Mouse (Mus musculus) cerebellum, postnatal 25 days (tissue): ENCODE measurements around the gene Rhobtb3.
A peak's percentile ranks its signal among the peaks of the same experiment; 100 is the strongest.
"Not testable (repeated sequence)": the region's sequence is repeated elsewhere in the genome, so short reads cannot be mapped to it uniquely, and the experiment has no call there.

Experiments used
- DNase-seq, 2 experiments: peaks; one replicate each; pipeline ENCODE4 v3.0.0; 2021; ENCODE audit warnings: mixed read lengths in 2 of 2

The Rhobtb3 gene

DNA sequence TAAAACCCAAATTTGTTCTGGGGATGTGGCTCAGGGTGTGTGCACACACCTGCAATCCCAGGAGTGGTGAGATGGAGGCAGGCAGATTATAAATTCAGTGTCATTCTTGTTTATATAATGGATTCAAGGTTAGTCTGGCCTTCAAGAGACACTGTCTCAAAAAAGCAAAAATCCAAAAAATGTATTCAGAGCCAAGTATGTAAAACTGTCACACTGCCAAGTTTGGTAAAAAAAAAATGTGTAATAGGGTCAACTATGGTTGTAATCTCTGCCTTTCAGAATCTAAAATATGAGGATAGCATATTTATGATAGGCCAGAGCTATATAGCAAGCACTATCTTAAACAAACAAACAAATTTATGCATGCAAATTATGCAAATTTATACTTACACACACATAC, 15.8 kb downstream of the Rhobtb3 start:
- DNase-seq, result no peak

DNA sequence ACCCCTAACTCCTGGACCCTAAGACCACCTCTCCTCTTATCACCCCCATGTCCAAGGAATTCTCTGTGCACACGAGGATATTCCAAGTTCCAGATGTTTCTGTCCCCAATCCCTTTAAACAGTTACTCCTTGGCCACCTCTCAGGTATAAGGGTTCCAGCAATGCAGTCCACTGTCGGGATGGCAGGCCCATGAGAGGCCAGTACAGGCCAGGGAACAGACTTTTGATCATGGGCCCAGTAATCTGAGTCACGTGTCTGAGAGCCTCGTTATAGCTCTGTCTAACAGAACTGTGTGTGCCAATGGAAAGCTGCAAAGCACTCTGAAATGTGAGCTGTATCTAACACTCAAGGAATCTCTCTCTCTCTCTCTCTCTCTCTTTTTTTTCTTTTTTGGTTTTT, 29.6 kb downstream of the Rhobtb3 start:
- no peak for DNase-seq

DNA sequence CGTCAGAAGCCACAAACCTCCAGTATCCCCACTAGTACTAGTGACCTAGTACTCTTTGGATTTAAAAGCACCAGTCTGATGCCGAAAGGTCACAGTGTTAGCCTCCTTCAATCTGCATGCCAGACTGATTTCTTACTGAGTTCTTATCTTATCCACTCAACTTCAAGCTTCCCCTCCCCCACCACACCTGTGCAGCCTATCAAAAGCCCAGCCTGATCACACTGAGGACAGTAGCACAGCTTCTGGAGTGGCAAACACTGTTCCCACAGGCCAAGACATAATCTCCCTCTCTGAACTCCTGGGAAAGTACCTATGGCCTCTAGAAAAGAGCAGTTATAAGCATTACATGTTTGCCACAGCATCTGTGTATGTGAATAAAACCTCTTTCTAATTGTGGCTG, 35.5 kb downstream of the Rhobtb3 start:
- no peak for DNase-seq

DNA sequence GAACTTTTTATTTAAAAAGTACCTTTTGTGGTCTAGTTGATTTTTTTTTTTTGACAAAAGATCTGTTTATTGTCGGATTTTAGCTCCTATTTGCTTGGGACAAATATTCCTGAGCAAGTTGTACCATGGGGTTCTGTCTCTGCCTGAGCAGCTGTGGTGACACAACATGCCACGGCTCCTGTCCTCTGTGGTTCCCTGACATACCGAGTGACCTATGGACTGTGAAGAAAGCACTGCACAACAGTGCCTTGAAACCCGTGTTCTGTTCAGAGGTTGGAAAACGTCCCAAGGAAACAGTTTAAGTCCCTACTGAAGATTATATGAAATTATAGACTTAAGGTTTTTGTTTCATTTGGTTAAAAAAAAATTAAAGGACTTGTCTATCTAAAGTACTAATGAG, 36.6 kb downstream of the Rhobtb3 start:
- DNase-seq, result no peak

DNA sequence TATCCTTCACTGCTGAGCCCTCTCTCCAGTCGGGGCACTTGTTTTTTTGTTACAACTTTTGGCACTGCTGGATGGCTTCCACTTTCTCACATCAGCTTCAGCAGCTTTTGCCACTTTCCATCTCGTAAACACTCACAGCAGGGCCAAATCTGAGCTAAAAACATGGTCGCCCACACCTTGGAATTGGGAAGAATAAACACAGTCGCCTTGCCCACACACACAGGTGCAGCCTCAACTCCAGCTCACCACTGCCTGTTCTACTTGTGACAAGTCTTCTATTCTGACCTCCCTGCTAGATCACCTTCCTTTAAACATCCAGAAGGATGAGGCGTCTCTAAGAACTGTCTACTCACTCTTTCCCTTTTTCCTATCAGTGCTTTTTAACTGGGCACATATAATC, 39.1 kb downstream of the Rhobtb3 start:
- no peak for DNase-seq

DNA sequence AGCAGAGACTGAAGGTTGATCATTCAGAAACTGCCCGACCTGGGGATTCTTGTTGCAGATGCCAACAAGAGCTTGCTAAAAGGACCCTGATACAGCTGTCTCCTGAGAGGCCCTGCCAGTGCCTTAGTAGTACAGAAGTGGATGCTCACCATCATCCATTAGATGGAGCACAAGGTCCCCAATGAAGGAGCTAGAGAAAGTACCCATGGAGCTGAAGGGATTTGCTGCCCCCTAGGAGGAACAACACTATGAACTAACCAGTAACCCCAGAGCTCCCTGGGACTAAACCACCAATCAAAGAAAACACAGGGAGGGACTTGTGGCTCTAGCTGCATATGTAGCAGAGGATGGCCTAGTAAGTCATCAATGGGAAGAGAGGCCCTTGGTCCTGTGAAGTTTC, 42.8 kb downstream of the Rhobtb3 start:
- not testable (repeated sequence) for DNase-seq

DNA sequence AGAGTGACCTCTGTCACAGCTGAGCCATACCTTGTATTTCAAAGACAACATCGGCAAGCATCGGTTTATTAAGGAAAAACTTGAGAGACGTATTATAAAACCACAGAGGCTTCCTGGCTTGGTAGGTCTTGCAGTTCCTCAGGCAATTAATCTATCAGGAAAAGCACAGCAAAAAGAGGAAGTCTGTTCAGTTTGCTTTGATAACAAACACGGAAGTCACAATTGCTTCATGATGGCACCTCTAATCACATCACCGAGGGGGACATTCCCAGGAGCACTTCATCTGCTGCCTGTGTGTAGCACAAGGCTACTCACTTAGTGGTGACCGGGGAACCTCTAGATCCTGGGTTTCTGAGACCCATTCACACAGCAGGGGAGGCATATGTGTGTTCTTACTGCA, 50.8 kb downstream of the Rhobtb3 start:
- no peak for DNase-seq

DNA sequence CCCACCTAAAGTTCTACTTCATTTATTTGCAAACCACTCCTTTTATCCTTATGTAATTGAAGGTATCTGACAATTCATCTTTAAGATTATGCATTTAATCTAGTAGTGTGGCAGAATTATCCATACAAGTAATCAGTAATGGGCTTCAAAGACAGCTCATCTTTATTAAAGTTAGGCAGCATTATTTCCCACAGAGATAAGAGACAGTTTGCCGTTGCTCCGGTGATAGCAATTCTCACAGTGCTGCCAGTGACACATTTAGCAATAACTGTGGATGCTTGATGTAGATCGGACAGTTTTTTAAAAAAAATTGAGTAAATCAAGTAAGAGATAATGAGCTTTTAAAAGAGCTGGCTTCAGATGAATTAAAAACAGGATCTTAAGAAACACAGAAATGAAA, 51.4 kb downstream of the Rhobtb3 start:
- no peak for DNase-seq

DNA sequence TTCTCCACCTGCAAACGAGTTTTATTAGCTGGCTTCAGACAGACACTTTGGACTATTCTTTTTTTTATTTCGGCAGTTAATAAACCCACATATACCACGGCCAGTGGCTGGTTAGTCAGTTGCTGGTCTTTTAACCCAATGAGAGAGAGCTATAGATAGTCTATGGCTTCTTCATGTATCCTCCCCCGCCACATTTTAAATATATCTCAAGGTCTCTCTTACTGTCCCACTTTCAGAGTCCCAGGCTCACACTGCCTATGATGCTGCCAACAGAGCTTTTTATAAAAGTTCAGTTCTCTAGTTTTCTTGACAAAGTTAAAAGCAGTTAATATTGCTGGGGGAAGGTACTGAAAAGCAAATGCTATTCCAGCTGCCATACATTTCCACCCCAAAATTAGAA, 51.9 kb downstream of the Rhobtb3 start:
- DNase-seq, result no peak

DNA sequence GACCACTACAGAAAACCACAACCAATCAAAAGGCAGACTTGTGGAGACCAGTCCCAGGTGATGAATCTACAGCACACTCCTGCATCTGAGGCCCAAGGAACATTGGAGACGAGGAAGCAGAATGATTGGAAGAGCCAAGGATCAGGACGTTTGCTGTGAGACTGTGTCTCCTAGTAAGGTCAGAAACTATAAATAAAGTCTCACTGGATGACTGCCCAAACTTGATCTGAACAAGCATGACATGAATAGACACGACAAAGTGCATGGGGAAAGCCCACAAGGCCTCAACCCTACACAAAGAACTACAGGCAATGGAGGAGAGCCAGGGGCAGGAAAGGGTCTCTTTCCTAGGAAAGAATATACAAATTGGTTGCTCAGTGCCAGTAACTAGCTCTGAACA, 59.9 kb downstream of the Rhobtb3 start:
- DNase-seq, result no peak

DNA sequence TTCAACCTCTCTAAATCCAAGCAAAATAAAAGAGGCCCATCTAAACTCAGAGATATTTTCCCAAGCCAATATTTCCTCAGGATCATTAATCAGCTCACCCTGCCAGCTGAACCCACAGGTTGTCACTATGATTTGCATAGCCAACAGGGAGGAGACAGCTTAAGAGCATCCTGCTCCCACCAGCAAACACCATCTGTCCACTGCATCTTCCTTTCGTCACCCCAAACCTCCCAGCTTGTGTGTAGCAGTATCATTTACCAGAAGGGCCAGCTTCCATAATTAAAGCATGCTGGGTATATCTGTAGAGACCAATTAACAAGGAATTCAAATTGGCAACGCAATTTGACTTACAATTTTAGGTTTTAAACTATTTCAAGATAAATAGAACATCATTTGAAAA, 63.2 kb downstream of the Rhobtb3 start:
- no peak for DNase-seq

DNA sequence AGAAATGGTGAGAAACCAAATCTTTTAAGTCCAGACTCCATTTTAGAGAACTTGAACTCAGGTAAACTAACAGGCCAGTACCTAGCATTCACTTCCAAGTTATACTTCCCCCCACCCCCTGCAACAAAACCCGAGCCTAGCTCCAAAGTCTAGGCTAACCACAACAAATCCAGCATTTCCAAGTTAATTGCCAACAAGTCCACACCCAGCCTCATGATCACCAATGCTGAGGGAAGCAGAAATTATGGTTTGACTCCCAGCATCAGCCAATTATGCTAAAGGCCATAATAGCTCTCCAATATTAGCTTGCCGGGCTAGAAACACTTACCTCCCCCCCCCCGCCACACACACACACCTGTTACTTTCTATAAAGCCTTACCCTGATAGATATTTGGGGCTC, 64.0 kb downstream of the Rhobtb3 start:
- DNase-seq, result no peak

DNA sequence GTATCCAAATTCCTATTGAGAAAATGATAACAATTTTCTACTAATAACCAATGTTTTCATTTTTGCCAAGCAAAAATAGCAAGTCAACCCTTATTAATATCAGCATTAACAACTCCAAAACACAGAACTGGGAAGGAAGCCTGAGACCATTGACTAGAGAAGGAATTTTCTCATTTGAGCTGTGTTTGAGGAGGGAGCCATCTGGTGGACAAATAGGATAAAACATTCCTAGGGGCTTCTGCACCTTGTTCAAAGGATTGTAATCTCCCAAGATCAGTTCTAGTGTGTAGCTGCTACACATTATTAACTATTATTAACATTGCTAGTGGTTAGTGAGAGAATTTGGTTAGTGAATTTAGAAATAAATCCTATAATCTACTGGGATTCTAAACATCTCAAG, 65.8 kb downstream of the Rhobtb3 start:
- DNase-seq, result peak; percentile 18 to 61

DNA sequence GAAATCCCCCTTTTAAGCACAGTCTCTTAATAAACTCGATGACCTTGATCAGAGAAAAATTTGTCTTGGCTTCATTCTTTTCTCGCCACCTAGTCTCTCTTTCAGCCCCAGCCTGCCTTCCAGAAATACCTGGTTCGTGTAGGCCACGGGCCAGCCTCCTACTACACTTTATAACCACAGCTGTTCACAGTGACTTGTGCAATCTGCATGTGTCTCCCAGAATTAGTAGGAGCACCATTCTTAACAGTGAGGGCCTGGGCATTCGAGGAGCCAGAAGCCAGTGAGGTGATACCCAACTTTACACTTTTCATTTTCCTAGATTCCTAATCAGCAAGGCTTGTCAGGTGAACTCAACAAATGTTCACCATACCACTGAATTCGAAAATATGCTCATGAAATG, 67.1 kb downstream of the Rhobtb3 start:
- no peak for DNase-seq

DNA sequence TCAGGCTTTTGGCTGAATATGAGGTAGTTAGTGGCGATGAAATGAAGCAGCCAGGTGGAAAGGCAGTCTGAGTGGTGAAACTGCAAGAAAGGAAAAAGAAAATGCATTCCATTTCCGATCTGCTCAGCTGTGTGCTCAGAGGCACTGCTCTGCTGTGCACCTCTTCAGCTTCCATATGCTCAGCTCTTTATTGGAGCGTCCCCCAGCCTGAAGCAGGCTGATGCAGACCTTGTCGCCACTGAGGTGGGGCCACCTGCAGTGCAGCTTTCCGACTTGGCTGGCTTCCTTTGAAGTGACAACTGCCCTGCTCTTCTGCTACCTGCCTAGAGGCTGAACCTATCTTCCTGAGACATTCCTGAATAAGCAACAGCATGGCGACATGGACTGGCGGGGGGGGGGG, 67.5 kb downstream of the Rhobtb3 start:
- peak; percentile 63 to 75 for DNase-seq

DNA sequence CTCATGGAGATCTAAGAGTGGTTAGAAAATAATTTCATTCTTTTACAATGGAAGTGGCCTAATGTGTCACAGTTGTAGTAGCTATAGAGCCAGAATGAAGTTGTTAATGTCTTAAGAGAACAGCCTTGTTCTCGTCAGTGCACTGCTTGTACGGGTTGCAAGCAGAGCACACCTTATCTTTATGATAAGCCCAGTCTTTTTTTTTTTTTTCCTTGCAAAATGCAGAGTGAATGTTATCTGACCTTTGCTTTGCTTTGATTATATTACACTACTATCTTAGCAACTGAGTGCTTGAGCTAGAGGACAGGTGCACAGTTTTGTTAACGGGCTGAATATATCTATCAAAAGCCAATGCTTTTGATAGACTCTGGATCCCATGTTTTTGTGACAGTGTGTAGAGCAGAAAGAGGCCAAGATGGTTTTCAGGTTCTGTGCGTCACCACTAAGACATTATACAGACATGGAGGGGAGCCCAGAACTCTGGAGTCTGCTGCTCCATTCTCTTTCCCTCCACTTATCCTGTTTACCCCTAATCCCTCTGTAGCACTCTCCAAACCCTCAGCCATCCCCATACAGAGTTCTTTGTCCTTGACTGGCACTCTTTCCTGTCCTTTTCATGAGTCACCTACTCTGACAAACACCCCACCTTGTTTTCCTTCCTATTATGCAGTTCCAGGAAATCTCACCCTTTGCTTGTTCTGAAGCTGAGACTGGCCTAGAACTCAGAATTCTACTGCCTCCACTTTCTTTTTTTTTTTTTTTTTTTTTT, 68.9 kb downstream of the Rhobtb3 start:
- no peak for DNase-seq

DNA sequence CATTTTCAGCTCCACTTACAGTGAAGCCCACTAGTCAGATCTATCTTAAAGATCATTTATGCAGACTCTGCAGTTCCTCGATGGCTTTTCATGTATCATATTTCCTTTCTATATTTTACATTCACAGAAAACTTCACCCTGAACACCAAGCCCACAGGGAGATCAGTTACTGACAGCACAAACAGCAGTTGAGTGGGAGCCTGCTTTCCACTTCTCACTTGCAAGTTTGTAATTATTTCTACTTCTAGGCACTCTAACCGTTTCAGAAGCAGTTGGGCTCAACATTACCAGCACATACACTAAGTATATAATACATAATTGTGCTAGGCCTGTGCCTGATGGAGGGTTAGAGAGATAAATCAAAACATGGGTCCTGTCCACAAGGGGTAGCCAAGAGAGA, 75.8 kb downstream of the Rhobtb3 start:
- no peak for DNase-seq

DNA sequence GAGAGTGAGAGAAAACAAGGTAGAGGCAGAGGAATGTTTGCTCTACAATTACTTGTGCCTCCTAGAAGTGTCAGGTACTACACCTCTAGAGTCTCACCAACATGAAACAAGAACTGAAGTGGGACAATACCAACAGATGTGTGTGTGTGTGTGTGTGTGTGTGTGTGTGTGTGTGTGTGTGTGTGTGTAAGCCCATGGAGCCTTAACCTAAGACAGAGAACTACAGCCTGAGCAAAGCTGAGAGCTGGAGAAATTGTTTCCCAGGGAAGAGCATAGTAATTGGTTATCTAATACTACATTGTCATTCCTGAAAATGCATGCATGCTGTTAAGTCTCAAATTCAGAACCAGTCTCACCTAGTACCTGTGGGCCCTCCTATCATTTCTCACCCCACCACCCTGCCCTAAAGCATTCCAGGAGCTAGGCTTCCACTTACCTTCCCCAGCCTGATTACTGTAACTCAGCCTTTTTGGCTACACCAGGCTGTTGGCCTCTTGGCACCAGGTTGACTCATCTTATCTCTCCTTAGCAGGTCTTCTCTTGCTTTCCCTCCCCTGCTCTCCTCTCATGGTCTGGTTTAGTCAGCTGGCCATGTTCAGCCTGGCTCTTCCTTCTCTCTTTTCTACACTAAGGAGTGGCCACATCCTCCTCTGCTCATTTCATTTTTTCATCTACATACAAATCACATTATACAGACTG, 78.1 kb downstream of the Rhobtb3 start:
- DNase-seq, result no peak

DNA sequence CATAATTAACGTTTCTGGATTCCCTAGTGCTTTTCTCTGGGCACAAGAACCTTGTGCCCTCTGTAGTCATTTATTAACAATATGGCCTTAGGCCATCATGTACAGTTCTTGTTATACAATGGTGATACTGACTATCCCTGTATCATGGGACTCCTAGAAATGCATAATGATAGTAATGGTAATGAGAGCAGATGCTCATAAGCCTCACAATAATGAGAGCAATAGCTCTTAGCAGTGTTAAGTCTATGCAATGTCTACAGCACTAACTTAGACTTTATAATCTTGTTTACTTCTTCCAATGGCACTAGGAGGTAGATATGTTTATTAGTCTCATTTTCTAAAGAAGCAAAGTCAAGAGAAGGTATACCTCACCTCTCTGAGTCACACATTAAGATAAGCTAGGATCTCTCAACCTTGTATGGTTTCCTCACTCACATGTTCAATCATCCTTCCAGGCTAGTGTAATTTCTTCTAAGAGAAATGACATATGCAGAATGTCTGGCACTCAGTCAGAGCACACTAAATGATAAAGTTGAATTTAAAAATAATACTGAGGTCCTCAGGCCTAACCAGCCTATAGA, 84.4 kb downstream of the Rhobtb3 start:
- DNase-seq, result no peak

DNA sequence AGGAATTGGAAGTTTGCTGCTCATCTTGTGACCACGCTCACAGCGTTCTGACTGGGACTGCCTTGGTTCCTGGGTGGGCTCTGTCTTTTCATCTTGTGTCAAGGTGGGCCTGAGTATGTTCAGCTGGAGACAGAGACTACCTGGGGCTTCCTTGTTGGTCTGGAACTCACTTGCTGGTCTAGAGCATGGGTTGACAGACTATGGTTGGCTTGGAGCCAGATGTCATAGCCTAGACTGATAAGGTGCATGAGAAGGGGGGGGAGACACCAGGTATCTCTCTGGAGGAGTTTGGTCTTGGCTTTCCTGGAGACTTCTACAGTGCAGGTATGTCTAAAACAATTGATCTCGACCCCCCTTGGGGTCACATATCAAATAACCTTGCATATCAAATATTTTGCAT, 90.6 kb downstream of the Rhobtb3 start:
- no peak for DNase-seq

DNA sequence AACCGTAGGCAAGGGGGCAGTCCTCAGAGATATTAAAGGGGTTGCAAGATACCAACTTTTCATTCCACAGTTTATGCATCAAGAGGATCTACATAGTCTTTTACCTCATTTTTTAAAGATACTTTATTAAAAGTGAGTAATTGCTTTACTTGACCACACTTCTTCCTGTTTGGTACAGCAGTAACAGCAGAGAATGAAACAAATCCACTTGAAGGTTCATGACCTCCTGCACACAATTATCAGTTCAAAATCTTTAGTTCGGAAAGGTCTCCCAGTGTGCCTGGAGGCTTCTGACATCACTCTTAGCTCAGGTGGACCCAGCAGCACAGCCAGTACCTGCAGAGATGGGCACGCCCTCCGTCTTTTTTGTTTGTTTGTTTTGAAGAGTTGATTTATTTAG, 91.7 kb downstream of the Rhobtb3 start:
- DNase-seq, result no peak

DNA sequence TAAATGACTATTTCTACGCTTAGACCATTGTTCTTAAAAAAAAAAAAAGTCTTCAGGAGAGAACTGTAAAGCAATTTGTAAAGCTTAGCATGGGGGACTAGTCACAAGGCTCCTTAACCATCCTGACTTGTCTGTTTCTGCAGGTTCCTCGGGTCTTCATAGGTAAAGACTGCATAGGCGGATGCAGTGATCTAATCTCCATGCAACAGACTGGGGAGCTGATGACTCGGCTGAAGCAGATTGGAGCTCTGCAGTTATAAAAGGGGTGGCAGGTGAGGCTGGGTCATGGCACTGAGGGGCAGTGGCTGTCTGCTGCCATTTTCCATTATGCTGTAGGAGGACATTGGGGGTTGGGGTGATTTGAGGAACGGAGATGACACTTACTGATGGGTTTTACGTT, 96.7 kb downstream of the Rhobtb3 start:
- DNase-seq, result no peak

DNA sequence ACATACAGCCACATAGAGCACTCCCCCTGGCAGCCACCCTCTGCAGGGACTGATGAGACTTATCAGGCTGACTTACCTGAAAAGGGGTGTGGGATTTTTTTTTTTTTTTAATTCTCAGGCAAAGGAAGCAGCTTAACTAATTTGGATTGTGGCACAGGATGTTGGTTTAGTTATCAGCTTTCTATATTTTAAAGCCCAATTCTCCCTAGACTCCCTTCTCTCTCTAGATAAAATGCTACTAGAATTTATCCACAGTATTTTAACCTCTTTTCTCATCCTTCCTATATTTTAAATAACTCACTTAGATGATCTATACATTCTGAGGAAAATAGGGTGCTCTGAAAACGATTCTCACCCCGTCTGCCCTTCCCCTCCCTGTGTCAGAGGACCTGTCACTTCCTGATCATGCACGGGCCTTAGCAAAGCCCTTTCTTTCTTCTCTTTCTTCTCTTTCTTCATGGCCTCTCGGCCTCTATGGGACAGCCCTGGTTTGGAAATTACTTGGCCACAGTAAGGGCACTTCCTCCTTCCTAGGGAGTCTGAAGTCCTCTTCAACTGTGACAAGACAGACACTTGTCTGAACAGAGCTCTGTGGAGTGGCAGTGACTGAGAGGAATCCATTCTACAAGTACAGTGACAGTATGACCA, 98.1 kb downstream of the Rhobtb3 start:
- DNase-seq, result no peak
